Mouse (Mus musculus): ENCODE data around the gene Pip5k1a. TPM values are rescaled to one million over a fixed set of nuclear protein-coding genes. Genes with fewer than 3 reads are reported as not detected.
"Not testable (repeated sequence)": the region's sequence is repeated elsewhere in the genome, so short reads cannot be mapped to it uniquely, and the experiment has no call there.

Gene Pip5k1a
- polyA plus RNA-seq, 1 experiment from 2014 or later: 94.1 TPM

DNA sequence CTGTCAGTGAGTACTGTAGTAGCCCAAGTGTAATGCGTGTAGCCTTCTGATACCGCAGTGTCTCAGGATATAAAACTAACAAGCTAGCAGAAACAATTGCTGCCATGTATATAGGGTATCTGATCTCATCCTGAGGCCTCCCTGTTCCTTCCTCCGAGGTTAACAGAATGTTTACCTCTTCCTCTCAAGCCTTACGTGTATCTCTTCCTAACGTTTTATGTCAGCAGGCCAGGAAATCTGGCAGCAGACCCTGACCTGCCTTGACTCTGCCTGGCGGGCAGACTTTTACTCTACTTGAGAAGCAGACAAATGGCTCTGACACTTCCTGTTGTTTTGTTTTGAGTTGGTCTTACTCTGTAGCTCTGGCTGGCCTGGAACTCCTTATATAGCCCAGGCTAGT, 14.8 kb upstream of the Pip5k1a start:
- H3K27me3 ChIP-seq: no peaks in the 10 kb centered on the region
- DNase-seq (ENCODE audit: low read depth, low spot score) (no peak), ATAC-seq (no peak)
- in situ Hi-C loops (cut with MboI; ENCODE audit: low pct_unique_long_range_greater_than_20kb): no loop called here
- CTCF ChIA-PET: interaction anchor here (1.4 kb wide), 1 partner anchor 9 kb away, joined by 4 read pairs; no protein-coding TSS in a partner anchor
- POLR2A ChIA-PET: no interaction called here
- no peak for TF ChIP-seq CTCF (IDR thresholded peaks at IDR 0.05)

DNA sequence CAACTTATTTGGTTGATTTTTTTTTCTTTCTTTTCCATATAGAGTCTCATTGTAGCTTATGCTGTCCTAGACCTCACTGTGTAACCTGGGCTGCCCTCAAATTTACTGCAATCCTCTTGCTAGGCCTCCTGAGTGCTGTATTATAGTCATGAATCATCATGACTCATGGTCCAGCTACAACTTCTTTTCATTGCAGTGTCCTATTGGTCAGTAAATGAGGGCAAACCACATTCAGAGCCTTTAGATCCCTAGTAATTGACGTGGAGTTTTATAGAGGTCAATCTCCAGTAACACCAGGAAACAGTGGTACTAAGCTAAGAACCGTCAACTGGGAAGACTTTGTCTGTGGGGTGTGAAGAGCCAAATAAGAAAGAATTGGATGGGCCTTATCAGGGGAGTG, 11.0 kb upstream of the Pip5k1a start:
- ChIA-PET POLR2A (interaction anchor here (0.5 to 4.1 kb wide), 4 partner anchors 10 to 104 kb away, joined by 3 to 18 read pairs (median 4); no protein-coding TSS in a partner anchor), CTCF (interaction anchor here (0.9 to 1.6 kb wide), 6 partner anchors 9 to 91 kb away, joined by 3 to 7 read pairs (median 3); no protein-coding TSS in a partner anchor)
- in situ Hi-C loops (cut with MboI; ENCODE audit: low pct_unique_long_range_greater_than_20kb): no loop called here
- no peak for TF ChIP-seq CTCF (IDR thresholded peaks at IDR 0.05)
- DNase-seq (ENCODE audit: low read depth, low spot score): peak; percentile 65
- no peaks in the 10 kb centered on the region for H3K27me3 ChIP-seq
- peak; percentile 70 for ATAC-seq

DNA sequence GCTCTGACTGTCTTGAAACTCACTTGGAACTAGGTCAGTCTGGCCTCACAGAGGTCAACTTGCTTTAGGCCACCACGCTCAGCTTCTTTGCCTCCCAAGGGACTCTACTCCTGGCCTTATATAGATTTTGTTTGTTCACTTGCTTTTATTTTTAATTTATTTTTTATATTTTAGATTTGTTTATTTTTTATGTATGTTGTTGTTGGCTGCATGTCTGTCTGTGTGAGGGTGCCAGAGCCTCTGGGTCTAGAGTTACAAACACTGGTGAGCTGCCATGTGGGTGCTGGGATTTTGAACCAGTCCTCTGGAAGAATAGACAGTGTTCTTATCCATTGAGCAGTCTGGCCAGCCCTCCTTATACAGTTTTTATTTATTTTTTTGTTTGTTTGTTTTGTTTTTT, 6.0 kb upstream of the Pip5k1a start:
- DNase-seq (ENCODE audit: low read depth, low spot score): no peak
- CTCF ChIA-PET: interaction anchor here (0.7 to 1.6 kb wide), 4 partner anchors 8 to 59 kb away, joined by 3 to 4 read pairs (median 3); no protein-coding TSS in a partner anchor
- POLR2A ChIA-PET: interaction anchor here (0.8 kb wide), 1 partner anchor 20 kb away, joined by 3 read pairs; no protein-coding TSS in a partner anchor
- no peak for ATAC-seq
- H3K27me3 ChIP-seq: no peaks in the 10 kb centered on the region
- no peak for TF ChIP-seq CTCF (IDR thresholded peaks at IDR 0.05)
- in situ Hi-C loops (cut with MboI; ENCODE audit: low pct_unique_long_range_greater_than_20kb): no loop called here

DNA sequence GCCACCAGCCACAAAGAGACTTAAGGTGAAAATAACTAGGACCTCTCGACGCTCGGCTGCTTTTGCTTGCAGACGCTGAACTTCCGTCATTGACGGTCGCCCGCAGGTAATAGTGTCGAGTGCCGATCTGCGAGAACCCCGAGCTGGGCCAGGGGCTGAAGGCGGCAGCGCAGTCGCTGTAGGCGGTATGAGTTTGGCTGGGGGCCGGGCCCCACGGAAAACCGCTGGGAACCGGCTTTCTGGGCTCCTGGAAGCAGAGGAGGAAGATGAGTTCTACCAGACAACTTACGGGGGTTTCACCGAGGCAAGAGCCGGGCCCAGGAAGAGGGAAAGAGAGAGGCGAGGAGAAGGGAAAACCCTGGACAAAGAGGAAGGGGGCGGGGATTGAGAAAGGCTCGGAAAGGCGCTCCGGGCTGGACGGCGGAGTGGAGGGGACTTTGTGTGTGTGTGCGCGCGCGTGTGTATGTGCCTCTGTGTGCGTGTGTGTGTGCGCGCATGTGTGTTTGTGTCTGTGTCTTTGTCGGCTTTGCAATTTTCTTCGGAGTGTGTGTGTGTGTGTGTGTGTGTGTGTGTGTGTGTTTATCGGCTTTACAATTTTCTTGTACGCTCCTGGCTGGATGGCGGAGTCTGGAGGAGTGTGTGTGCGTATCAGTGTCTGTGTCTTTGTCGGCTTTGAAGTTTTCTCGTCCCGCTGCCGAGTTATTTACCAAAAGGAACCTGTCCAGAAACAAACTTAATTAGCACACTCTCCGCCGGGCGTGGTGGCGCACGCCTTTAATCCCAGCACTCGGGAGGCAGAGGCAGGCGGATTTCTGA, 4.4 kb upstream of the Pip5k1a start, which contains the start of gene Vps72:
Vps72 (plus strand) TSS at position 112 of the 816 bp plus-strand sequence.
- POLR2A ChIA-PET: interaction anchor here (0.7 to 1.1 kb wide), 2 partner anchors 51 to 207 kb away, joined by 3 read pairs; no protein-coding TSS in a partner anchor
- peak; percentile 84 for DNase-seq (ENCODE audit: low read depth, low spot score)
- H3K27me3 ChIP-seq: no peaks in the 10 kb centered on the region
- peak; percentile 66 for ATAC-seq
- in situ Hi-C loops (cut with MboI; ENCODE audit: low pct_unique_long_range_greater_than_20kb): no loop called here
- CTCF ChIA-PET: interaction anchor here (1.1 to 7.9 kb wide), 4 partner anchors 45 to 96 kb away, joined by 3 to 67 read pairs (median 4); partner anchors contain the start of gene Zfp687
- TF ChIP-seq CTCF (IDR thresholded peaks at IDR 0.05): no peak

DNA sequence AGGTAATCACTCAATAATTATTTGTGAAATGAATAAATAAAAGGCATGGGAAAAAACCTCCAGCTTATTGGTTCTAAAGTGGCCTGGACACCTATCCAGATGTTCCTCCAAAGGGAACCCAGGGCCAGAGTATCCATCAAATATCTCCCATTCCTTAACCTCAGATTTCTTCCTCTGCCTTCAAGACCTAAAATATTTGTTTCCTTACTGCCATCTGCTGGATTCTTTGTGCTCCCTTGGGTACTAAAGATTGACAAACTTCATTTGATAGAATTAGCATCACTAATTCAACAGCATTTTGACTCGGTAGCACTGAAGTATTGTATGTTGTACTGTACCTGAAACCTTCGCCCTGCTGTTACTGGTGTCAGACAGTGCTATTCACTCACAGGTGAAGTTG, 1.2 kb upstream of the Pip5k1a start:
- DNase-seq (ENCODE audit: low read depth, low spot score) (no peak), ATAC-seq (no peak)
- in situ Hi-C loops (cut with MboI; ENCODE audit: low pct_unique_long_range_greater_than_20kb): no loop called here
- no peaks in the 10 kb centered on the region for H3K27me3 ChIP-seq
- POLR2A ChIA-PET: interaction anchor here (0.6 to 1.2 kb wide), 3 partner anchors 15 to 67 kb away, joined by 4 to 5 read pairs (median 4); no protein-coding TSS in a partner anchor
- TF ChIP-seq CTCF (IDR thresholded peaks at IDR 0.05): no peak
- CTCF ChIA-PET: interaction anchor here (1.2 to 7.9 kb wide), 7 partner anchors 20 to 68 kb away, joined by 3 to 67 read pairs (median 4); partner anchors contain the start of gene Psmd4

DNA sequence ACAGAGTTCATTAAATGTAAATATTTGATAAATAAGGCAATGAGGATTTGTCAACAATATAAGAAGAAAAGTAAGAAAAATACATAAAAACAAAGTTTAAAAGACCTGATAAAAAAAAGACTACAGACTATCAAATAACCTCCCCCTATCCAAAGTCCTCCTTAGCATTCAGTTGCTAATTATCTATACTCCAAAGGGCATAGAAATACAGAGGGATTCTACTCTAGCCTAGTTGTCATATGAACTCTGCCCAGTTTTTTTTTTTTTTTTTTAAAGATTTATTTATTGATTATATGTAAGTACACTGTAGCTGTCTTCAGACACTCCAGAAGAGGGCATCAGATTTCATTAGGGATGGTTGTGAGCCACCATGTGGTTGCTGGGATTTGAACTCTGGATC, 578 bp upstream of the Pip5k1a start:
- ATAC-seq; DNase-seq (ENCODE audit: low read depth, low spot score); H3K27me3 ChIP-seq; in situ Hi-C loops (cut with MboI; ENCODE audit: low pct_unique_long_range_greater_than_20kb): not testable (repeated sequence)
- POLR2A ChIA-PET: interaction anchor here (0.6 to 1.5 kb wide), 8 partner anchors 20 to 117 kb away, joined by 3 to 5 read pairs (median 3); no protein-coding TSS in a partner anchor
- CTCF ChIA-PET: interaction anchor here (0.6 to 7.9 kb wide), 9 partner anchors 19 to 962 kb away, joined by 3 to 67 read pairs (median 4); partner anchors contain the start of gene Psmd4

DNA sequence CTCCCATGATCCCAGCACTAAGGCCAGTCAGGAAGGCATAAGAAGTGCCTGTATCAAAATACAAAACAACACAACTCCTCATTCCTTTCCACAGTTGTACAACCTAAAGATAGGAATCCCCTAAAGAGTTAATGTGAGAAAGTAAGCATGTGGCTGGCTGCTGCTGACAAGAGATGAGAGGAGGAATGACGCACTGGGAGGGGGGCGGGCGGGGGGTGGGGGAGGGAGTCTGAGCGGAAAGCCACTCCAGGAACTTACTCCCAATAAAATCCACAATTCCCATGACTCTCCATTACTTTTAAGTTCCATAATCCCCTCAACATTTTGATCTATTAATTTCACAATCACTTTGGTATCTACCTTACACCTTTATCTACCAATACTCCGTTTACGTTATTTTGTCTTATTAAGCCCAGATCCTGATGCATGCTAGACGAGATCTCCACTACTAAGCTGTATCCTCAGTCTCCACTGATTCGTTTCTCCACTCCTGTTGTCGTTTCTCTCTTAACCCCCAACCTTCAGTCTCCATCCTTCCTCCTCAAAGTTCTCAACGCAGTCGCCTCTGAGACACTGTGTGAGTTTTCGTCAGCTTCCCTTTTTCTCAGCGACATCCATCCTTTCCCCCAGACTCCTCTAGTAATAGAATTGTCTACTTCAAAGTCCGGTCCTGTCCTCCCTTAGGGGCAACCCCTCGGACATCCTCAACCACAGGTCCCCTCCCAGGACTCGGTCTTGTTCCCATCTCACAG, 968 bp downstream of the Pip5k1a start:
- no peak for TF ChIP-seq CTCF (IDR thresholded peaks at IDR 0.05)
- in situ Hi-C loops (cut with MboI; ENCODE audit: low pct_unique_long_range_greater_than_20kb): no loop called here
- ChIA-PET POLR2A (interaction anchor here (0.9 to 1.8 kb wide), 10 partner anchors 13 to 127 kb away, joined by 3 to 5 read pairs (median 4); partner anchors contain the start of gene Psmd4), CTCF (interaction anchor here (0.9 to 7.9 kb wide), 6 partner anchors 10 to 64 kb away, joined by 3 to 67 read pairs (median 5); partner anchors contain the start of gene Psmd4)
- DNase-seq (ENCODE audit: low read depth, low spot score) (peak; percentile 22), ATAC-seq (peak; percentile 3)
- H3K27me3 ChIP-seq: no peaks in the 10 kb centered on the region

DNA sequence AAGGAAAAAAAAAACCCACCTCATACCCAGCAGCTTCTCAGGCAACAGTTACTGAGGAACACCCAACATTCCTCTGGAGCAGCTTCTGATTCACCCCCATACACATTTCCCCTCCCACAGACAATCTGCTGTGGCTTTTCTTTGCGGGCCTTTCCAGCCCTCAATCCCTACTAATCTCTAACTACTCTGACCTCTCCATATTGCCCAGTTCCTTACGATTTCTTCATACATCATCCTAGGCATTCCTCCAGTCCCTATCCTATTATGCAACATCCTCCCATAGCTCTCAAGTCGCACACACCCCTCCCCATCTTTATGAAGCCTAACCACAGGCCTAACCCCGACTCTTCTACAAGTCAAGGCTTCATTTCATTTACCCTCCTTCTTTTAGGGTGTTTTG, 1.6 kb downstream of the Pip5k1a start:
- peak; percentile 35 for DNase-seq (ENCODE audit: low read depth, low spot score)
- in situ Hi-C loops (cut with MboI; ENCODE audit: low pct_unique_long_range_greater_than_20kb): no loop called here
- H3K27me3 ChIP-seq: no peaks in the 10 kb centered on the region
- TF ChIP-seq CTCF (IDR thresholded peaks at IDR 0.05): no peak
- ATAC-seq: peak; percentile 5
- ChIA-PET CTCF (interaction anchor here (1.3 to 7.9 kb wide), 3 partner anchors 39 to 56 kb away, joined by 3 to 67 read pairs (median 12); no protein-coding TSS in a partner anchor), POLR2A (interaction anchor here (0.7 to 1.8 kb wide), 6 partner anchors 12 to 63 kb away, joined by 3 to 5 read pairs (median 4); partner anchors contain the start of gene Psmd4)

DNA sequence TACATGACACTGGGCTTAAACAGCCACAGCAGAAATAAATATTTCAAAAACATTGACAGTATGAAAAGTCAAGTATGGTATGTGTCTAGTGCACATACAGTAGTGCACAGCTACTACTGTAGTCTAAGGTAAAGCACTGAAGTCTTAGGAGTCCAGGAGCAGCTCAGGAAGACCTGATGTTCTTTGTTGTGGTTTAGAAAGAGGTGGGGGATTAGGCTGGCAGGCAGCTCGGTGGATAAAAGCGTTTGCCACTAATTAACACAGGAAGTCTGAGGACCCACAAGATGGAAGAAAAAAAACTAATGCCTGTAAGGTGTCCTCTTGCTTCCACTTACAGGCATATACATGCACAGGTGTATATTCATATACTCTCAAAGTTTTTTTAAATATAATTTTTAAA, 5.9 kb downstream of the Pip5k1a start:
- ATAC-seq (no peak), DNase-seq (ENCODE audit: low read depth, low spot score) (no peak)
- TF ChIP-seq CTCF (IDR thresholded peaks at IDR 0.05): no peak
- in situ Hi-C loops (cut with MboI; ENCODE audit: low pct_unique_long_range_greater_than_20kb): no loop called here
- CTCF ChIA-PET: interaction anchor here (0.8 to 8.5 kb wide), 7 partner anchors 9 to 48 kb away, joined by 3 to 47 read pairs (median 3); partner anchors contain the start of gene Tmod4
- no peaks in the 10 kb centered on the region for H3K27me3 ChIP-seq
- POLR2A ChIA-PET: interaction anchor here (0.6 to 0.7 kb wide), 3 partner anchors 45 to 60 kb away, joined by 3 to 4 read pairs (median 3); no protein-coding TSS in a partner anchor
